Mouse (Mus musculus): ENCODE results near the gene Selenoo. TPM values are rescaled to one million over a fixed set of nuclear protein-coding genes. Genes with fewer than 3 reads are reported as not detected.

Gene Selenoo
- polyA plus RNA-seq (2012; ENCODE audit: insufficient read depth, insufficient read length, missing spikeins): 26.1 and 34.7 TPM in 2 replicates

DNA sequence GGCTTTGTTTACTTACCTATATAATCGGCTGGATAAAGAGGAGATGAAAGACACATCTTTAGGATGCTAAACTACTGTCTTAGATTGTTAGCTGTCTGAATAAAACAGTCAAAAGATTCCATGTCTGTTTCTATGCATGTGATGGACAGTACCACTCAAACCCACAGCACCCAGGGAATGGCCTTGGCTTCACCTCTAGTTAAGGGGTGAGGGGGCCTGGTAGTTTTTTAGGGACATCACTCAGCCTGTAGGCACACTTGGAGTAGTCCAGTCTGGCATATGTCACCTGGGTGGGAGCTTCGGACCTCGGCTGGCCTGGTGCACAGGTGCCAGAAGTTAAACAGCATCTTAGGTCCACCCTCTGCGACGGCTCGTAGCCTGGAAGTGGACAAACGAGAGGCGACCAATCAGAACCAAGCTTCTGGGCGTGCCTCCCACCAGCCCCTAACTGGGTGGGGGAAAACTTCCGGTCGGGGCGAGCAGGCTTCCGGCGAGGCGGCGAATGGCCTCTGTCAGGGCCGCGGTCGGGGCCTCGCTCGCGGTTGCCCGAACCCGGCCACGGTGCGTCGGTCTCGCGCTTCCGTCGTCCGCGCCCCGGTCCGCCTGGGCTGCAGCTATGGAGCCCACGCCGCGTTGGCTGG, at the start of gene Selenoo:
Gene Selenoo (plus strand): TSS at position 478 of the 641 bp plus-strand sequence.
- Histone ChIP-seq H3K27ac (replicated peaks; ENCODE audit: low read depth, low read length) (peak within 1 kb of the TSS; percentile 74), H3K4me1 (ENCODE audit: control insufficient read depth, insufficient read depth, insufficient read length, low read length) (peaks cover 6% of the 10 kb centered on the region; the same call in 1 of the 2 replicates), H3K4me3 (ENCODE audit: insufficient read depth, low read depth, low read length) (peak within 1 kb of the TSS; percentile 85)

DNA sequence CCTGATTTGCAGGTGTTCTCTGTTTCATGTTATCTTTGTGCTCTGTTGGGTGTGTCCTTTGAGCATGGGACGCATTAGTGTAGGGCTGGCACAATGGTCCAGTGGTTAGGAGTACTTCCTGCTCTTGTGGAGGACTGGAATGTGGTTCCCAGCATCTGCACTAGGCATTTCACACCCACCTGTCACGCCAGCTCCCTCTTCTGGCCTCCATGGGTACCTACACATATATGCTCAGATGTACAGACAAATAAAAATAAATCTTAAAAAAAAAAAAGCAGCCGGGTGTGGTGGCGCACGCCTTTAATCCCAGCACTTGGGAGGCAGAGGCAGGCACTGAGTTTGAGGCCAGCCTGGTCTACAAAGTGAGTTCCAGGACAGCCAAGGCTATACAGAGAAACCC, 44.5 kb upstream of the Selenoo start:
- Histone ChIP-seq H3K4me3 (ENCODE audit: insufficient read depth, low read depth, low read length) (no peak overlapping the region), H3K4me1 (ENCODE audit: control insufficient read depth, insufficient read depth, insufficient read length, low read length) (no peaks in the 10 kb centered on the region), H3K27ac (replicated peaks; ENCODE audit: low read depth, low read length) (no peak overlapping the region)

DNA sequence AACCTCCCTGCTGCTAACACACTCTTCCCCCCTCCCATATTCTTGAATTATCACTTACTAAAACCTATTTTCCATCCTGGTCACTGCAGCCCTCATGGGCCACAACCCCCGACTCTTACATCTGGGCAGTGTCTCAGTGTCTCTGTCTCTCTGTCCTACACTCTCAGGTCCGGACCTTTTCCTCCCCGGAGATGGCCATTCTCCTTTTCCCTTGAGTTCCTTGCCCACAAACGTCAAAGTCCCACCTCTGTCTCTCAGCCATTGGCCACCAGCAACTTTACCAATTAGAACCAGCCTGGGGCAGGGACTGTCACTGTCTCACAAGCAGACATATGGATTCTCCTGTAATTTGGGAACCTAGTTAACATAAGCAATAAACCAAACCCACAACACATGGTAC, 42.5 kb upstream of the Selenoo start:
- H3K4me1 ChIP-seq (ENCODE audit: control insufficient read depth, insufficient read depth, insufficient read length, low read length): no peaks in the 10 kb centered on the region
- H3K4me3 ChIP-seq (ENCODE audit: insufficient read depth, low read depth, low read length): no peak overlapping the region
- H3K27ac ChIP-seq (replicated peaks; ENCODE audit: low read depth, low read length): no peak overlapping the region

DNA sequence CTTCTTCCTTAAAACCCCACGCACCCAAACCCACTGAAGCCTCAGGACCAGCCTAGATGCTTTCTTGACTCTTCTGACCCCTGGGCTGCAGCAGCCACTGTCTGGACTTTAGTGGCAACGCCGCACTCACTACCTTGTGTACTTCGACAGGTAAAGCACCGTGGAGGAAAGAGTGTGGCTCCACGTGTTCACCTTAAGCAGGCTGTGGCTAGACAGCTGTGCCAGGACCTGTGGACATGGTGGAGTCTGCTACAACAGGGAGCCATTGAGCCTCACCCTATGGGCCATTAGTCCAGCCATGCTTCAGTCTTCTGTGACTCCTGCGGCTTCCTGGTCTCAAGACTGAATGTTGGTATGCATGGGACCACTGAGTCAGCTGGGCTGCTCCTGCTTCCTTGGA, 34.2 kb upstream of the Selenoo start:
- Histone ChIP-seq H3K4me1 (ENCODE audit: control insufficient read depth, insufficient read depth, insufficient read length, low read length) (no peaks in the 10 kb centered on the region), H3K4me3 (ENCODE audit: insufficient read depth, low read depth, low read length) (no peak overlapping the region), H3K27ac (replicated peaks; ENCODE audit: low read depth, low read length) (no peak overlapping the region)

DNA sequence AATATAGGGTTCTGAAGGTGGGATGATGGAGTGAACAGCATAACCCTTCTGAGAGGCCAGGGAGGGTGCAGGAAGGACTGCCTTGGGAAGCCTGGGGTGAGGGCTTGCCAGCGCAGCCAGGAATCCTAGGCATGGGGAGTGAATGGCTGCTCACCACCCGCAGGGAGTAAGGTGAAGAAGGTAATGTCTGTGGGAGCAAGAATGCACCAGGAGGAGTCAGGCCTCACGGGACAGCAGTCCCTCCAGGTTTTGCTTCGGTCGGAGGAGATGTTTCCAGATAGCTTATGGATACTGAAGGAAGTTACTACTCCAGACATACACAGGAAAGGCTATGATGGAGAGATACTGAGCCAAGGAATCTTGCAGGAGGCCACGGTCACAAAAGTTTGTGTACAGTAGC, 30.1 kb upstream of the Selenoo start:
- H3K27ac ChIP-seq (replicated peaks; ENCODE audit: low read depth, low read length): no peak overlapping the region
- H3K4me3 ChIP-seq (ENCODE audit: insufficient read depth, low read depth, low read length): no peak overlapping the region
- H3K4me1 ChIP-seq (ENCODE audit: control insufficient read depth, insufficient read depth, insufficient read length, low read length): no peaks in the 10 kb centered on the region

DNA sequence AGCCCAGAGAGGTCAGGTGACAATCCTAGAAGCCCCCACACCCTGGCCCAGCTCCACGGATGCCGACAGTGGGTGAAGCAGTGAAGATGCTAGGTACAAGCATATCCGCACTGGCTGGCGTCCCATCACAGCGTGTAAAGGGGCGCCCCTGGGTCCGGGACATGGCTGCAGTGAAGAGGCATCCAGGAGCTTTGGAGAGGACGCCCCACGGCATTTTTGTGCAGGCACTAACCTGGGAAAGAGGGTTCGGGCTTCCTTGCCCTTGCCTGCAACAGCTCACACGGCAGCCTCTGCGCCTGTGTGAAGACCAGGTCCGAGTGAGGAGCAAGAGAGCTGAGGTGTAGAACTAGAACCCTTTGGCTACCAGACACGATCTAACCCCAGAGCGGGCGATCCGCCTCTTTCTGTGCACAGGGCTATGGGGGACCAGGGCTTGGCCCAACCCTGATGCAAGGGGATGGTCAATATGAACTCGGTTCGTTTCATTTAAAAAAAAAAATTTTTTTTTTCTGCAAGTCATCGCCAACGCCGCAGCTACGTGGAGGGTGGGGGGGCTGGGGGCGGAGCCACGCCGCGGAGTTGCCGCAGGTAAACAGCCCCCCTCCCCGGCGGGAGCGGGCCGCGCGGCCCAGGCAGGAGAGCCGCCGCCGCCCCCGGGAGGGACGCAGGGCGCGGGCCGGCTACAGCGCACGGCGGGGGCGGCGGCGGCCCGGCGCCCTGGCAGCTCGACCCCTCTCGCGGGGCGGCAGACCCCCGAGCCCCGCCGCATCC, 29.5 kb upstream of the Selenoo start, which contains the start of gene Panx2:
Gene Panx2 (plus strand): TSS at position 574 of the 771 bp plus-strand sequence.
- Histone ChIP-seq H3K4me1 (ENCODE audit: control insufficient read depth, insufficient read depth, insufficient read length, low read length) (no peaks in the 10 kb centered on the region), H3K27ac (replicated peaks; ENCODE audit: low read depth, low read length) (no peak within 1 kb of the TSS), H3K4me3 (ENCODE audit: insufficient read depth, low read depth, low read length) (peak within 1 kb of the TSS; percentile 42)

DNA sequence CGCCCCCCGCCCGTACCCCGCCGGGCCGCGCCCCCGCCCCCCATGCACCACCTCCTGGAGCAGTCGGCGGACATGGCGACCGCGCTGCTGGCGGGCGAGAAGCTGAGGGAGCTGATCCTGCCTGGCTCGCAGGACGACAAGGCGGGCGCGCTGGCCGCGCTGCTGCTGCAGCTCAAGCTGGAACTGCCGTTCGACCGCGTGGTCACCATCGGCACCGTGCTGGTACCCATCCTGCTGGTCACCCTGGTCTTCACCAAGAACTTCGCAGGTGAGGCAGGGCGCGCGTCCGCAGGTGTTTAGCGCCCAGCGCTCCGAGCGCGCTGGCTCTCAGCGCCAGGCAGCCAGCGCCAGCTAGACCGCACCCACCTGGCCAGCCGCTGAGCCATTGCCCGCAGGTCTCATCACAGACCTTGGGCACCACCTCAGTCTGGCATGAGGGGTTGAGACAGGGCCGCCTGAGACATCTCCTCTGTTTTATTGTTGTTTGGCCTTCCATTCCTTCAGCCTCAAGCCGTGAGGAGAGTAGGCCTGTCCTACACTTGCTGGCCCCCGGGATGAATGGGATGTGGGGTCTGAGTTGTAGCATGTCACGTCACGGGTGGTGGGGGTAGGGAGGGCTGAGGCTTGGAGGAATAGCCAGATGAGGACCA, 28.7 kb upstream of the Selenoo start:
- H3K4me3 ChIP-seq (ENCODE audit: insufficient read depth, low read depth, low read length): peak overlapping the region; percentile 42
- no peaks in the 10 kb centered on the region for H3K4me1 ChIP-seq (ENCODE audit: control insufficient read depth, insufficient read depth, insufficient read length, low read length)
- no peak overlapping the region for H3K27ac ChIP-seq (replicated peaks; ENCODE audit: low read depth, low read length)

DNA sequence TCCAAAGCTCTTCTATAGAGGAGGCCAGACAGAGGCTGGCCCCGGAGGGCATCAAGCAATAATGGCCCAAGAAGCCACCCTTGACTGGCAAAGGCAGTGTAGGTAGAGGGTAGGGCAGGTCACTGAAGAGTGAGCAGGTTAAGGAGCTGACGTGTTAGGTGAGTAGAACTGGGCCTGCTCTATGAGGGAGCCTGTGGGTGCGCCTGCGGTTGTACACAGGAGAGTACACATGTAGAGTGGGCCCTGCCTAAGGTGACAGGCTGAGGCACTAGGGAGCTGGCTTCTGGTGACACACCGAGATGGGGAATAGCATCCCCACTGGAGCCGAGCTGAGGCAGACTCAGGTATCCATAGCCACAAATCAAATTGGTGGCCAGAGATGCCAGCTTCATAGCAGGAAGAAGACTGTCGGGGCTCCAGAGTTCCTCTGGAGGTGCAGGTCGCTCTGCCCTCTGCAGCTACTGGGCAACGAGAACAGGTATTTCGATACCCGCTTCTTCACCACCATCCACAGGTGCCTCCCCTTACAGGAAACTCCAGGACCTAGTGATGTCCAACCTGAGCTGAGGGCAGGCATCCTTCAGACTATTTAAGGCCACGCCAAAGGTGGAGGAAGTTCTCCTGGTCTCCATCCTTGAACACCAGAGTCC, 27.9 kb upstream of the Selenoo start:
- Histone ChIP-seq H3K4me3 (ENCODE audit: insufficient read depth, low read depth, low read length) (no peak overlapping the region), H3K4me1 (ENCODE audit: control insufficient read depth, insufficient read depth, insufficient read length, low read length) (no peaks in the 10 kb centered on the region), H3K27ac (replicated peaks; ENCODE audit: low read depth, low read length) (no peak overlapping the region)

DNA sequence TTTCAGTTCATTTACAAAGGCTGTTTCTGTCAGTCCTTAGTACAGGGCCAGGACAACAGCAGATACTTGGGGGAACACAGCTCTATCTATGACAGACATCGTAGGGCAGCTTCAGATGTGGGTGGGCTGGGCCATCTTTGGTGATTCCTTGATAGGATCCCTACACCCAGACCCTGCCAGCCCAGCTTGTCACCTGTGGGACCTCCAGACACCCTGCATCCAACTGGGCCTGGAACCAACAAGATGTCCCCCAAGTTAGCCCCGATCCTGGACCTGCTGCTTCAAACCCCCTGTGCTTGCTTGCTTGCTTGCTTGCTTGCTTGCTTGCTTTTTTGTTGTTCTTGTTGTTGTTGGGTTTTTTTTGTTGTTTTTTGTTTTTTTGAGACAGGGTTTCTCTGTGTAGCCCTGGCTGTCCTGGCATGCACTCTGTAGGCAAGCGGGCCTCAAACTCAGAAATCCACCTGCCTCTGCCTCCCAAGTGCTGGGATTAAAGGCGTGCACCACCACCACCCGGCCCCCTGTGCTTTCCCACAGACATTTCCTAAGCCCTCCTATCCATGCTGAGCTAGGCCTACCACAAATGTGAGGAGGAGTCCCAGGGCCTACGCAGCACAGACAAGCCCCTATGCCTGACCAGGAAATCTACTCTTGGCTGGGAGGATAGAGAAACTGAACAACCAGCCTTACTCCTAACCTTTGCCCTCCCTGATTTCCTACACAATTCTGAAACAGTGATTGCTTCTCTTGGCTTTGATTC, 26.9 kb upstream of the Selenoo start:
- H3K4me3 ChIP-seq (ENCODE audit: insufficient read depth, low read depth, low read length): no peak overlapping the region
- no peak overlapping the region for H3K27ac ChIP-seq (replicated peaks; ENCODE audit: low read depth, low read length)
- H3K4me1 ChIP-seq (ENCODE audit: control insufficient read depth, insufficient read depth, insufficient read length, low read length): no peaks in the 10 kb centered on the region

DNA sequence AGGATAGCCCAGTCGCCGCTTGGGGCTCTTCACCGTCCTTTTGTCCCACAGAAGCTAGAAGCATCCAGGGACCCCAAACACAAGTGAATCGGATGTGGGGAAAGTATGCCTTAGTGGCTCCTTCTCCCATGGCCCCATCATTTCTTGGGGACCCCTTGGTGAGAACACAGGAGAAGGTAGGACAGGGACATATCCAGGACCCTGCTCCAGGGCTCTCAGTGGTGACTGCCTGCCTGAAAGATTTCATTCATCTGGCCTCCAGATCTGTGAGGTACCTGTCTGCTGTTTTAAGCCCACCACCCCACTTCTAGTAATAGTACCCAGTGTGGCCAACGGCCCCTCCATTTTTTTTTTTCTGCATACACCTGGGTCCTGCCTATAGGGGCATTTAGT, 26.4 kb upstream of the Selenoo start:
- Histone ChIP-seq H3K4me3 (ENCODE audit: insufficient read depth, low read depth, low read length) (no peak overlapping the region), H3K27ac (replicated peaks; ENCODE audit: low read depth, low read length) (no peak overlapping the region), H3K4me1 (ENCODE audit: control insufficient read depth, insufficient read depth, insufficient read length, low read length) (no peaks in the 10 kb centered on the region)

DNA sequence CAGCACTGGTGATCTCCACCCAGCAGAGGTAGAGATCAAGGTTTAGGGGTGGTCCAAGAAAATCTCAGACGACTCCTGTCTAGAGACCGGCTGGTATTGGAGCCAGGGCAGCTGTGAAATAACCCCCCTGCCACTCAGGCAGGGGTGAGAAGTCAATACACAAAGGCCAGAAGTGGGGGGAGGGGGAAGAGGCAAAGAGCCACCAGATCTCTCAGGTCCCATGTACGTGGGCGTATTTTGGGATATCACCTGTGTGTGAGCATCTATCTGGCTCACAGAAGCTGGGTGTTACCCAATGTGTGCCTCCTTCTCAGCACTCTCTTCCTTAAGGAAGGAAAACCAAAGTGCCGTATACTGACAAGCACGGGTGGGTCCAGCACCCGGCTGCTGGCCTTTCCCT, 25.9 kb upstream of the Selenoo start:
- no peak overlapping the region for H3K27ac ChIP-seq (replicated peaks; ENCODE audit: low read depth, low read length)
- no peak overlapping the region for H3K4me3 ChIP-seq (ENCODE audit: insufficient read depth, low read depth, low read length)
- no peaks in the 10 kb centered on the region for H3K4me1 ChIP-seq (ENCODE audit: control insufficient read depth, insufficient read depth, insufficient read length, low read length)

DNA sequence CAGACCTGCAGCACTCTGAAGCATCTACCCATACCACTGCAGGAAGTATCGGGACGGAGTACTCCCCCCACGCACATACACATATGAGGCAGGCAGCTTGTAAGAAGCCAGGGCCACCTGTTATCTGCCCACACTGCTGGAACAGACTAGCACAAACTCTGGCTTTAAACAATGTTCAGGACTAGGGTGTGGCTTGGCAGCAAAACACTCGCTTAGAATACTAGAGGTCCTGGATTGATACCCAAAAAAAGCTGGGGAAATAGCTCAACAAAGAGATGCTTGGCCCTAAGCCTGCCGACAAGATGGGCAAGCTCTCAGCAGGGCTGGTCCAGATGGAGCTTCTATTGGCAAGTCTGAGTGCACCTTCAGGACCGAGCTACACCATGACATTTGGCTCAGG, 25.3 kb upstream of the Selenoo start:
- no peak overlapping the region for H3K4me3 ChIP-seq (ENCODE audit: insufficient read depth, low read depth, low read length)
- H3K27ac ChIP-seq (replicated peaks; ENCODE audit: low read depth, low read length): no peak overlapping the region
- H3K4me1 ChIP-seq (ENCODE audit: control insufficient read depth, insufficient read depth, insufficient read length, low read length): no peaks in the 10 kb centered on the region

DNA sequence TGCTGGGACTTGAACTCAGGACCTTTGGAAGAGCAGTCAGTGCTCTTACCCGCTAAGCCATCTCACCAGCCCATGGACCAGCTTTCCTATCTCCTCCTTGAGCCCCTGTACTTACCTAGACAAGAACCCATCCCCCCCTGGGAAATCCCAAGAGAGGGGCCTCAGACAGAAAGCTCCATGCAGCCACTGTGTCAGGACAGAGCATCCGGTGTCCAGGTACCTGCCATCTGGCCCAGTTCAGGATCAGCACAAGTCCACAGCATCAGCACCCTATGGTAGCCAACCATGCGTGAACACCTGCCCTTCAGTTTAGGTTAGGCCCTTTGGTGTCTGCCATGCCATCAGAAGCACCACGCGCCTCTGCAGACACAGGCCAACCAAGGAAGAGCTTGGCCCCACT, 24.0 kb upstream of the Selenoo start:
- Histone ChIP-seq H3K4me3 (ENCODE audit: insufficient read depth, low read depth, low read length) (no peak overlapping the region), H3K4me1 (ENCODE audit: control insufficient read depth, insufficient read depth, insufficient read length, low read length) (no peaks in the 10 kb centered on the region), H3K27ac (replicated peaks; ENCODE audit: low read depth, low read length) (no peak overlapping the region)

DNA sequence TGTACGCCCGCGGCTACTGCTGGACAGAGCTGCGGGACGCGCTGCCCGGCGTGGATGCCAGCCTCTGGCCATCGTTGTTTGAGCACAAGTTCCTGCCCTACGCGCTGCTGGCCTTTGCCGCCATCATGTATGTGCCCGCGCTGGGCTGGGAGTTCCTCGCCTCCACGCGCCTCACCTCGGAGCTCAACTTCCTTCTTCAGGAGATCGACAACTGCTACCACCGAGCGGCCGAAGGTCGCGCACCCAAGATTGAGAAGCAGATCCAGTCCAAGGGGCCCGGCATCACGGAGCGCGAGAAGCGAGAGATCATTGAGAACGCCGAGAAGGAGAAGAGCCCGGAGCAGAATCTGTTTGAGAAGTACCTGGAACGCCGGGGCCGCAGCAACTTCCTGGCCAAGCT, 21.3 kb upstream of the Selenoo start:
- no peak overlapping the region for H3K4me3 ChIP-seq (ENCODE audit: insufficient read depth, low read depth, low read length)

DNA sequence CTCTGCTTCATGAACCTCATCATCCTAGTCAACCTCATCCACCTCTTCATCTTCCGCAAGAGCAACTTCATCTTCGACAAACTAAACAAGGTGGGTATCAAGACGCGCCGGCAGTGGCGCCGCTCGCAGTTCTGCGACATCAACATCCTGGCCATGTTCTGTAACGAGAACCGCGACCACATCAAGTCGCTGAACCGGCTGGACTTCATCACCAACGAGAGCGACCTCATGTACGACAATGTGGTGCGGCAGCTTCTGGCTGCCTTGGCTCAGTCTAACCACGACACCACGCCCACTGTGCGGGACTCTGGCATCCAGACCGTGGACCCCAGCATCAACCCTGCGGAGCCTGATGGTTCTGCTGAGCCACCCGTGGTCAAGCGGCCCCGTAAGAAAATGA, 20.7 kb upstream of the Selenoo start:
- Histone ChIP-seq H3K4me1 (ENCODE audit: control insufficient read depth, insufficient read depth, insufficient read length, low read length) (no peaks in the 10 kb centered on the region), H3K27ac (replicated peaks; ENCODE audit: low read depth, low read length) (no peak overlapping the region), H3K4me3 (ENCODE audit: insufficient read depth, low read depth, low read length) (no peak overlapping the region)

More for the DNA sequence above, 21.3 kb upstream of the Selenoo start:
- no peak overlapping the region for H3K27ac ChIP-seq (replicated peaks; ENCODE audit: low read depth, low read length)
- no peaks in the 10 kb centered on the region for H3K4me1 ChIP-seq (ENCODE audit: control insufficient read depth, insufficient read depth, insufficient read length, low read length)
